Mouse (Mus musculus) midbrain, embryonic 10.5 days (tissue): ENCODE results near the gene Trank1. TPM values are rescaled to one million over a fixed set of nuclear protein-coding genes. Genes with fewer than 3 reads are reported as not detected.
A peak's percentile ranks its signal among the peaks of the same experiment; 100 is the strongest.

ENCODE experiments used
- DNase-seq: peaks from one replicate; pipeline ENCODE4 v3.0.0-alpha.2; 2017; ENCODE audit warnings: low spot score
- H3K27ac ChIP-seq: fragments of 300-500 bp; sonication (generic); replicated peaks from 2 replicates; pipeline ENCODE4 v1.5.1; 2016; ENCODE audit warnings: mild to moderate bottlenecking
- H3K27me3 ChIP-seq: fragments of 300-500 bp; sonication (generic); 2 replicates; pipeline ENCODE4 v1.6.1; 2016; ENCODE audit warnings: low read depth, mild to moderate bottlenecking; ENCODE audit not compliant: poor library complexity, severe bottlenecking
- H3K36me3 ChIP-seq: fragments of 300-500 bp; sonication (generic); 2 replicates; pipeline ENCODE4 v1.6.1; 2016; ENCODE audit warnings: mild to moderate bottlenecking, moderate library complexity
- H3K4me1 ChIP-seq: fragments of 300-500 bp; sonication (generic); 2 replicates; pipeline ENCODE4 v1.6.1; 2016
- H3K4me3 ChIP-seq: fragments of 300-500 bp; sonication (generic); 2 replicates; pipeline ENCODE4 v1.5.1; 2016; ENCODE audit warnings: mild to moderate bottlenecking, moderate library complexity
- H3K9me3 ChIP-seq: fragments of 300-500 bp; sonication (generic); replicated peaks from 2 replicates; pipeline ENCODE4 v1.6.1; 2016; ENCODE audit warnings: mild to moderate bottlenecking
- WGBS: fragments of 180-500 bp; shearing (Covaris S2); methylation state at CpG from one replicate; pipeline ENCODE4 v1.1.7; 2016; 5-methylcytosine and 5-hydroxymethylcytosine counted together
- polyA plus RNA-seq: library from polyadenylated mRNA; unstranded; fragments of >200 nt; fragmentation: Nextera tagmentation; extraction: Ambion mirVana; gene quantifications from 2 replicates; pipeline ENCODE4 v1.2.1, GENCODE M21; 2016

Trank1 gene
- polyA plus RNA-seq, 1 experiment from 2014 or later: 0.05 TPM

DNA sequence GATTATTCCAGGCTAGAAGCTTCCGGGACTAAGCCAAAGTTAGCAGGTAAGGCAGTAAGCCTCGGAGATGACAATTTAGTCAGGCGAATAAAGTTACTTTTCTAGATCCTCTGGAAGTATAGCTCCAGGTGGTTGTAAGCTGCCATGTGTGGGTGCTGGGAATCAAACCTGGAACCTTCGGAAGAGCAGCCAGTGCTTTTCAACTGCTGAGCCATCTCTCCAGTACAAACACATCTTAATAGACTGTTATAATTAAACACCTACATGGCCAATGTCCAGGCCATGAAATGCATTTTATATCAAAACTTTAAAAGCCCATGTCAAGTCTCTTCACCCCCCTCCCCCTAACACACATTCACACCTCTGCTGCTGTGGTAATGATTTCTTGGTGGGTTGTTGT lies 23.6 kb upstream of the Trank1 start:
- no peaks in the 10 kb centered on the region for H3K27me3 ChIP-seq
- WGBS: 88% methylated on average over 4 of the region's 4 CpGs
- no peak overlapping the region for H3K4me3 ChIP-seq
- peaks cover 28% of the 10 kb centered on the region for H3K4me1 ChIP-seq
- H3K9me3 ChIP-seq: no peaks in the 10 kb centered on the region
- DNase-seq: no peak
- no peaks in the 10 kb centered on the region for H3K36me3 ChIP-seq
- no peak overlapping the region for H3K27ac ChIP-seq

DNA sequence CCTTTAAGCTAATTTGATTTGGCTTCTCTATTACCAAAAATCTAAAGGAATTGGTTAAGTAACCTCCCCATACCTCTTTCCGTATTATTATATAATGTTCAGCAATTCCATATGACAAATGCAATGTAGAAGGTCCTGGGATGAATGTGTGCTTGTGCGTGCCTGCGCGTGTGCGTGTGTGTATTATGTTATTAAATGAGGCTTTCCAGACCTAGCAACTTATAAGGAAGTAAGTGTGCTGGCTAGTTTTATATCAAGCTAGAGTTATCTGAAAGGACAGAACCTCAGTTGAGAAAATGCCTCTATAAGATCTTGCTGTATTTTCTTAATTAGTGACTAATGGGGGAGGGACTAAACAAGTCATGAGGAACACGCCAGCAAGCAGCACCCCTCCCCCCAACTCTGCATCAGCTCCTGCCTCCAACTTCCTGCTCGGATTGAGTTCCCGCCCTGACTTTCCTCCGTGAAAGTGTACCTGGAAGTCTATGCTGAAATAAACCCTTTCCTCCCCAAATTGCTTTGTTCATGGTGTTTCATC lies 22.2 kb upstream of the Trank1 start:
- no peak overlapping the region for H3K27ac ChIP-seq

DNA sequence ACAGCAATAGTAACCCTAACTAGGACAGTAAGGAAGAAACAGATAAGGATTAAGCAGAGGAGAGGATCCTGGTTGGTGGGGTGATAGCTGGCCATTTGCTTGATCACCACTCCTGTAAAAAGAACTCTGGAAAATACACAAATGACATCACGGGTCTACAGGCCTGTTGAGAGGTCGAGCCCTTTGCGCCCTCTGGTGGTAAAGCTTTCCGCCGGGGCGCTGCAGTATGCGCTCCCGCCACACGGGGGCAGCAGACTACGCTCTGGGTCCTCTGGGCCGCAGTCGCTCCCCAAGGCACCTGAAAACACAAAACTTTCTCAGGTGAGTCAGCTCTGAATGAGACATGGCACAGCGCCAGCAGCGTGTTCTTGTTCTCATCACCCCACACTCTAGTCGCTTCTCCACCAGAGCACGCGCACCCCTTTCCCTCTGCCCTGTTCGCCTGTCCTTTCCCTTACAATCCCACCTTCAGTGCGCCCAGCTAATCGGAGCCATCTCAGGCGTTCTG lies 21.7 kb upstream of the Trank1 start:
- H3K27ac ChIP-seq: no peak overlapping the region
- no peaks in the 10 kb centered on the region for H3K36me3 ChIP-seq
- no peaks in the 10 kb centered on the region for H3K27me3 ChIP-seq
- 17% methylated on average over 21 of the region's 21 CpGs for WGBS
- peak; percentile 87 for DNase-seq
- H3K4me1 ChIP-seq: peaks cover 25% of the 10 kb centered on the region
- H3K9me3 ChIP-seq: no peaks in the 10 kb centered on the region
- H3K4me3 ChIP-seq: no peak overlapping the region

More for the DNA sequence above, 22.2 kb upstream of the Trank1 start:
- Histone ChIP-seq H3K36me3 (no peaks in the 10 kb centered on the region), H3K4me3 (no peak overlapping the region), H3K9me3 (no peaks in the 10 kb centered on the region), H3K27me3 (no peaks in the 10 kb centered on the region), H3K4me1 (peaks cover 28% of the 10 kb centered on the region)
- 59% methylated on average over 9 of the region's 9 CpGs for WGBS
- no peak for DNase-seq

DNA sequence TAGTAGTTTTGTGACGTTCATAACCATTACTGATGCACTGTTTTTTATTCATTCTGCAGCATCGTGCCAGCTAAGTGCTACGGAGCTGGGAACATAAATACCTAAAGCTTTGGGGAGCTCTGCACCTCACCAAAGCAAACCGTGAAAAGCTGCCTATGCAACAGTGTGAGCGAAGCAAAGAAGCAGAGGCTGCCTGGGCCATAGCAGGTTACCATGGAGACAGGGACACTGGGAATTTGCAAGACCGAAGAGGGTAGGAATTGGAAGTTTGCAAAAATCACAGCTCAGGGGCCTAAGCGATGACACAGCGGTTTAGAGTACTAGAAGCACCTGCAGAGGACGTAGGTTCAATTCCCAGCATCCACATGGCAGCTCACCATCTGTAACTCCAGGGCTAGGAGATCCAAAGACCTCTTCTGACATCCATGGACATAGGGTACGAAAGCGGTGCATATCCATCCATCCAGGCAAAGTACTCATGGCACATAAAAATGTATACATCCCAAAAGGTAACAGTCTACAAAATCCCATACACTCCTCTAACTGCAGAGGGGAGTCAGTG lies 20.9 kb upstream of the Trank1 start:
- H3K27ac ChIP-seq: no peak overlapping the region
- 75% methylated on average over 11 of the region's 11 CpGs for WGBS
- H3K36me3 ChIP-seq: no peaks in the 10 kb centered on the region
- no peaks in the 10 kb centered on the region for H3K27me3 ChIP-seq
- H3K4me1 ChIP-seq: peaks cover 18% of the 10 kb centered on the region
- H3K9me3 ChIP-seq: no peaks in the 10 kb centered on the region
- DNase-seq: no peak
- no peak overlapping the region for H3K4me3 ChIP-seq

DNA sequence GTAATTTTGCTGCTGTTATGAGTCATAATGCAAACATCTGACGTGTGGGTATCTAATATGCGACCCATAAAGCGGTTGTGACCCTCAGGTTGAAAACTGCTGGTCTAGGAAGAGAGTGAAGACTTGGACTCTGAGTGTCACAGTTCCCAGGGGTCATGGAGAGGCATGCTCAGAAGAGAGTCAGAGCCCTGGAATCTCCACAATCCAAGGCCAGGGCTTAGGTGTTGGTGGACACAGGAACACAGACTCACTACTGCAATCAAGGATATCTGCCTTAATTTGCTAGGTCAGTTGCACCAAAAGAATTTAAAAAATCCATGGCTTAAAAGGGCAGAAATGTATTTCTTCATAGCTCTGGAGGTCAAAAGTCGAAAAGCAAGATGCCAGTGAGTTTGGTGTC lies 18.3 kb upstream of the Trank1 start:
- Histone ChIP-seq H3K36me3 (no peaks in the 10 kb centered on the region), H3K4me1 (peaks cover 12% of the 10 kb centered on the region), H3K4me3 (no peak overlapping the region), H3K9me3 (no peaks in the 10 kb centered on the region), H3K27ac (no peak overlapping the region), H3K27me3 (no peaks in the 10 kb centered on the region)
- WGBS: 89% methylated on average over 4 of the region's 4 CpGs
- DNase-seq: no peak

DNA sequence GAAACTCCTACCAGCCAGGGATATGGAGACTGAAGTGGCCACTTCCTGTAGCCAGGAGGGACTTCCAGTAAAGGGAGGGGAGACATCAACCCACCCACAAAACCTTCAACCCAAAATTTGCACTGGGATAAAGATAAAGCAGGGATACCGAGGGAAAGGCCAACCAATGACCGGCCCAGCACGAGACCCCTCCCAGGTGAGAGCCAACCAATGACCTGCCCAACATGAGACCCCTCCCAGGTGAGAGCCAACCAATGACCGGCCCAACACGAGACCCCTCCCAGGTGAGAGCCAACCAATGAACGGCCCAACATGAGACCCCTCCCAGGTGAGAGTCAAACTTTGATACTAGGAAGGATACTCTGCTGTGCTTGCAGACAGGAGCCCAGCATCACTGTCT lies 16.6 kb upstream of the Trank1 start:
- Histone ChIP-seq H3K4me1 (peaks cover 8% of the 10 kb centered on the region), H3K27me3 (no peaks in the 10 kb centered on the region), H3K9me3 (no peaks in the 10 kb centered on the region), H3K4me3 (no peak overlapping the region), H3K27ac (no peak overlapping the region), H3K36me3 (no peaks in the 10 kb centered on the region)
- 90% methylated on average over 6 of the region's 6 CpGs for WGBS
- DNase-seq: no peak

DNA sequence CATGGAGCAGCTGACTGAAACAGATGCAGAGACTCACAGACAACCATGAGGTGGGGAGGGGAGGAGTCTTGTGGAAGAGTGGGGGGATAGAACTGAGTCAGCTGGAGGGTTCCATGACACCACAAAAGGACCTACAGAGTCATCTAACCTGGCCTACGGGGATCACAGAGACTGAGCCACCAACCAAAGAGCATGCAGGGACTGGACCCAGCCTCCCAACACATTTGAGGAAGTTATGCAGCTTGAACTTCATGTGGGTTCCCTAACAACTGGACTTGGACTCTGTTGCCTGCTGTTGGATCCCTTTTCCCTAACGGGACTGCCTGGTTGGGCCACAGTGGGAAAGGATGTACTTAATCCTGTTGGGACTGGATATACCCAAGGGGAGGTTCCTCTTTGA lies 16.2 kb upstream of the Trank1 start:
- H3K4me3 ChIP-seq: no peak overlapping the region
- H3K4me1 ChIP-seq: peaks cover 4% of the 10 kb centered on the region
- no peaks in the 10 kb centered on the region for H3K9me3 ChIP-seq
- no peaks in the 10 kb centered on the region for H3K36me3 ChIP-seq
- no peak for DNase-seq
- WGBS: 71% methylated on average over 2 of the region's 2 CpGs
- H3K27ac ChIP-seq: no peak overlapping the region
- H3K27me3 ChIP-seq: no peaks in the 10 kb centered on the region

DNA sequence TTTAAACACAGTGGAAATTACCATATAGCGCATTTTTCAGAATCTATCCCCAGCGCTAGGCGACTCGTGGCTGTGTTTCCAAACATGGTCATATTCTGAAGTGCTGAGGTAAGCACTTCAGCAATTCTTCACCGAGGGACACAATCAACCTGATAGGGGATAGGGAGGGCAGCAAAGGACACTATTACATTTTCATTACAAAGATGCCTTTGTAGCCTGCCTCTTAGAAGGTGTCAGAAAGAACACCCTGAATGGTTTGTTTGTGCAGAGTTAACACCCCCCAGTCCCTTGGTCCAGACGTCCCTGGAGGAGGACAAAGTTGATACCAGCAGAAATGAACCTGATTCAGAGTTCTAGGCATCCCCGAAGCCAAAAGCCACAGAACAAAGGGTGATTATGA lies 15.1 kb upstream of the Trank1 start:
- no peaks in the 10 kb centered on the region for H3K4me1 ChIP-seq
- 86% methylated on average over 7 of the region's 7 CpGs for WGBS
- no peaks in the 10 kb centered on the region for H3K9me3 ChIP-seq
- no peak overlapping the region for H3K27ac ChIP-seq
- no peaks in the 10 kb centered on the region for H3K27me3 ChIP-seq
- no peaks in the 10 kb centered on the region for H3K36me3 ChIP-seq
- no peak overlapping the region for H3K4me3 ChIP-seq
- no peak for DNase-seq

DNA sequence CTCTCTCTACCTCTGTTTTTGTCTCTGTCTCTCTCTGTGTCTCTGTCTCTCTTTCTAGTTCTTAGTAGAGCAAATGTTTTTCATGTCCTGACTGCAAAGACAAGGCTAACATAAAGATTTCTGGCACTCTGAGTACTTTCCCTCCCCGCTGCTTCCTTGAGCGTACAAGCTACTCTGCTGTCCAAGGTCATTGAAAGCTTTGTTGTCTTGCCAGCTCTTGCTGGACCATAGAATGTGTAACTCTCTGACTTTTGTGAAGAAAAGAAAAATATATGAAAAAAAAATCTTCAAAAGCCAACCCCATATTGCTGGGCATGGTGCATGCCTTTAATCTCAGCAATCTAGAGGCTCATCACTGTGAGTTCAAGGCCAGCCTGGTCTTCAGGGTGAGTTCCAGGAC lies 12.9 kb upstream of the Trank1 start:
- whole genome bisulfite sequencing: 92% methylated on average over 2 of the region's 2 CpGs
- H3K27me3 ChIP-seq: no peaks in the 10 kb centered on the region
- peaks cover 4% of the 10 kb centered on the region for H3K4me1 ChIP-seq
- H3K36me3 ChIP-seq: no peaks in the 10 kb centered on the region
- H3K9me3 ChIP-seq: no peaks in the 10 kb centered on the region
- DNase-seq: no peak
- H3K4me3 ChIP-seq: no peak overlapping the region
- no peak overlapping the region for H3K27ac ChIP-seq

DNA sequence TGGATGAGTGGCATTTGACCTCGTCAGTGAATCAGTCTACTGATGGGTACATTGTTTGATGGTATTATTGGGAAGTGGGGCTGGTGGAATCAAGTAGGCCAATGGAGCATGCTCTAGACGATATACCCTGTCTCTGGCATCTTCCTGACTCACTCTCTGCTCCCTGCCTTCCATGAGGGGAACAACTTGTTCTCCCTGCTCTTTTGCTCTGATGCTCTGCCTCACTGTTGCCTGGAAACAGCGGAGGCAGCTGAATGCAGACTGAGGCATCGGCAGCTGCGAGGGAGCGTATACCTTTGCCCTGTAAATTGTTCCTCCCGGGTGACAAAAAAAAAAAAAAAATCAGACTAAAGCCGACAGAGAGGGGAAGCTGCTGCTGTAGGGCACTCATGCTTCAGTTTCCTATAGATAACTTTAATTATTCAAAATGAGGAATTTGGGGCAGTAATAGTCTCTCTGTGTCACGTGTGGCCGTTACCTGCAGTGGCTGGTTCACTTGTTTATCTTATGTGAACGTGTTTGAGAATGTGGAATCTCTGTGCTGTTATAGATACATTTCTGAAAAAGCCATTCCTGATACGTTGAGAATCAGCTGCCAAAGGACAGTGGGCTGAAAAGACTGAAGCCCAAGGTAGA lies 9.2 kb upstream of the Trank1 start:
- peaks cover 4% of the 10 kb centered on the region for H3K4me1 ChIP-seq
- no peak overlapping the region for H3K27ac ChIP-seq
- no peaks in the 10 kb centered on the region for H3K9me3 ChIP-seq
- no peak for DNase-seq
- H3K36me3 ChIP-seq: no peaks in the 10 kb centered on the region
- H3K4me3 ChIP-seq: no peak overlapping the region
- 70% methylated on average over 12 of the region's 12 CpGs for WGBS
- H3K27me3 ChIP-seq: no peaks in the 10 kb centered on the region

DNA sequence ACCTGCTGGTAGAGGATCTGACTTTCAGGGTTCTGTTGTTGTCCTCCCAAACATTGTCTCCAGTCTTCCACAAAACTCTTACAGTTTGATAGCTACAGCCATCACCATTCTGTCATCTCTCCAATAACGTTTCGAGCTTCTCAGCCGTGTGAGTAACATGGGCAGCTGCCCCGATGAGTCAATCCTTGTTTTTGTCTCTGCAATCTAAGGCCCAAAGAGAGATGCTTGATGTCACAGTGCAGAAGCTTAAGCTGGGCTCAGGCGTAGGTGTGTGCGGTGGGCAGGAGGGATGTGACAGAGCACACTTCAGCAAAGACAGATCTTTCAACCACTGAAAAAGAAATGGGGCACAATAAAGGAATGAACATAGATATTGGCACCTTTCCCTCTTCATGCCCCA lies 7.5 kb upstream of the Trank1 start:
- Histone ChIP-seq H3K4me3 (no peak overlapping the region), H3K36me3 (no peaks in the 10 kb centered on the region), H3K4me1 (peaks cover 4% of the 10 kb centered on the region), H3K27ac (no peak overlapping the region), H3K27me3 (peaks cover 4% of the 10 kb centered on the region), H3K9me3 (no peaks in the 10 kb centered on the region)
- no peak for DNase-seq
- 93% methylated on average over 6 of the region's 6 CpGs for WGBS

DNA sequence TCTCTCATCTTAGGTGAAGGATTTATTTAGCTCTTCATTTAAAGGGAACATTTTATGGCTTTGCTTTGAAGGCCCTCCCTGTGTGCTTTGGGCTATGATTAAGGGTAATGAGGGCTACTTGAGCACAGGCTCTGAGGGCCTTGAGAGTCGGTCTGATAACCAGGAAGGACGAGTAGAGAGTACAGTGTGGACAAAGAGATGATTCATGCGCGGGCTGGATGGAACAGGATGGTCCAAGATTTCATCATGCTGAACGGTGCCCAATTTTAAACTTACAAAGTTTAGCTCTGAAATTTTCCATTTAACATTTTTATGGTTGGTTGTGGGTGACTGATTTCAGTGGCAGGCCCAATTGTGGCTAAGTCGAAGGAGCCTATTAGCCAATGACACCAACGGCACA lies 5.4 kb upstream of the Trank1 start:
- Histone ChIP-seq H3K36me3 (no peaks in the 10 kb centered on the region), H3K9me3 (peaks cover 12% of the 10 kb centered on the region), H3K4me3 (no peak overlapping the region), H3K27me3 (peaks cover 25% of the 10 kb centered on the region), H3K4me1 (peaks cover 4% of the 10 kb centered on the region), H3K27ac (no peak overlapping the region)
- WGBS: 87% methylated on average over 7 of the region's 7 CpGs
- no peak for DNase-seq

DNA sequence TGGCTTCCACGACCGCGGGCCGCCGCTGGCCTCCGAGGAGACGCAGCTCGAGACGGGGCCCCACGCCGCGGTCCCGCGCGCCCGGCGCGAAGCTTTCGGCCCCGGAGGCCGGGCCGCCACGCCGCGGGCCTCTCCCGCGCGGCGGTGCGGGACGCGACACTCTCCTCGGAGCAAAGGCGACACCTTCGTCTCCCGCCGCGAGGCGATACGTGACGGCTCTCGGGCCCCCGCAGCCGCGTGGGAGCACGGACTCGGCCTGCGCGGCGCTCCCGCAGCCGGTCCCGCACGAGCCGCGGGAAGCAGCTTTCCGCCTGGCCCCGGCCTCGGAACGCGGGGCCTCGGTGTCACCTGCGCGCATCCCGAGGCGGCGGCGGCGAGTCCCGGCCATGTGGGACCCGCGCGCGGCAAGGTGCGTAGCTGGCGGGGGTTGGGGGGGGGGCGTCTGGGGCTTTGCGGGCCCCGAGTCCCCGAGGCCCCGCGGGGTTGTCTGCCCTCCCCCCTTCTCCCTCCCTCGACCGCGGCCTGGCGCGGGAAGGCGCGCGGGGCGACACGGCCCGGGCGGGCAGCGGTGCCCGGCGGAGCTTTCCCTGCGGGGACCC lies 403 bp downstream of the Trank1 start:
- 3% methylated on average over 85 of the region's 98 CpGs for WGBS
- Histone ChIP-seq H3K27me3 (peaks cover 68% of the 10 kb centered on the region), H3K9me3 (peaks cover 16% of the 10 kb centered on the region), H3K4me3 (peak overlapping the region; percentile 63), H3K36me3 (no peaks in the 10 kb centered on the region), H3K4me1 (peaks cover 18% of the 10 kb centered on the region), H3K27ac (peak overlapping the region; percentile 42; the same call in 1 of the 2 replicates)
- peak; percentile 30 for DNase-seq
